8 mouse cellular contexts compared by ENCODE assay signal in genomic region chr9:51335294-51336010, GRCm38 (mm10). TPM values are rescaled to one million over a fixed set of nuclear protein-coding genes. Genes with fewer than 3 reads are reported as not detected.
DNase-seq lines count a peak whose midpoint lies in the region; ATAC-seq and TF ChIP-seq lines count a peak whose summit lies in the region.

No protein-coding gene starts in this region.

- H3K4me2 ChIP-seq in hindbrain, embryonic 15.5 days = peak overlapping the region; percentile 47

- peak; percentile 93 for ATAC-seq in hindbrain, embryonic 15.5 days (ENCODE audit: low FRiP score, low read depth)

- intact Hi-C loops in gastrocnemius, adult 2 months (cut with DNase I) = loop anchor here (1.0 to 10.0 kb wide), 3 partner anchors 432 to 759 kb away; partner anchors contain the start of gene Arhgap20

- no peaks in the 10 kb centered on the region for H3K9me3 ChIP-seq in hindbrain, embryonic 15.5 days

- H3K4me1 ChIP-seq in hindbrain, embryonic 15.5 days (replicated peaks) = peaks cover 4% of the 10 kb centered on the region

- no peaks in the 10 kb centered on the region for H3K27me3 ChIP-seq in hindbrain, embryonic 15.5 days

- peak overlapping the region; percentile 23 for H3K4me3 ChIP-seq in gastrocnemius, adult 2 months
- no peak overlapping the region for H3K4me3 ChIP-seq in hindbrain, embryonic 15.5 days

- peak overlapping the region; percentile 53; the same call in 1 of the 2 replicates for H3K27ac ChIP-seq in gastrocnemius, adult 2 months
- H3K27ac ChIP-seq in hindbrain, embryonic 15.5 days (replicated peaks) = 0 out of 2 replicates have a peak overlapping the region, but pooled peaks have one; percentile 19

- H3K9ac ChIP-seq in hindbrain, embryonic 15.5 days = no peak overlapping the region

- no peaks in the 10 kb centered on the region for H3K36me3 ChIP-seq in hindbrain, embryonic 15.5 days

- peak; percentile 98 for TF ChIP-seq CTCF in gastrocnemius, adult 2 months (IDR thresholded peaks at IDR 0.05)

- peak; percentile 33 for DNase-seq in WW6 (ENCODE audit: low read depth, low spot score)
- peak; percentile 77 to 84 for DNase-seq in cerebellum, postnatal 36 days
- peak; percentile 84 for DNase-seq in gastrocnemius, adult 2 months
- peak; percentile 77 to 96 for DNase-seq in layer of hippocampus, postnatal 25 days (ENCODE audit: extremely low spot score in 1 of 2, low spot score in 1 of 2)
- DNase-seq in lung, postnatal 4 days = peak; percentile 79 to 87
- peak; percentile 74 to 78 for DNase-seq in right cerebral cortex, postnatal 36 days (ENCODE audit: low spot score in 2 of 2)
- peak; percentile 82 to 85 for DNase-seq in urinary bladder, postnatal 36 days (ENCODE audit: low spot score in 2 of 2)

- WGBS in hindbrain, embryonic 15.5 days = 26% methylated on average over 8 of the region's 8 CpGs

RNA-seq across cellular contexts. Expression of gene 1810046K07Rik, which starts 6.7 kb away (rescaled TPM):
- total RNA-seq in gastrocnemius, adult 2 months (2021) = not detected
- not detected in 2 replicates for polyA plus RNA-seq in hindbrain, embryonic 15.5 days (2015; fragmentation: Nextera tagmentation; extraction: Ambion mirVana)
- not detected for total RNA-seq in layer of hippocampus, postnatal 25 days (2021)

RNA-seq across cellular contexts. Expression of gene Colca2, which starts 57.1 kb away (rescaled TPM):
- under 1 TPM; 0.26 to 0.31 TPM for total RNA-seq in gastrocnemius, adult 2 months (2021)
- 1.0 and 1.4 TPM in 2 replicates for polyA plus RNA-seq in hindbrain, embryonic 15.5 days (2015; fragmentation: Nextera tagmentation; extraction: Ambion mirVana)
- total RNA-seq in layer of hippocampus, postnatal 25 days (2021) = 1 to 10 TPM in 1 of 2 experiments, under 1 TPM in 1; 0.57 to 1.2 TPM

Comparison
In these comparisons a context has a peak if more than half of its experiments do, and no peak if none do; other contexts are left out.
1. DNase-seq: peak in every context shown above with its lines; median percentile 86 in layer of hippocampus, postnatal 25 days; 84 in gastrocnemius, adult 2 months; 84 in urinary bladder, postnatal 36 days; 83 in lung, postnatal 4 days; 80 in cerebellum, postnatal 36 days; 76 in right cerebral cortex, postnatal 36 days; 33 in WW6.